Mouse (Mus musculus) kidney, postnatal 0 days (tissue): ENCODE measurements around the gene Tsku. TPM values are rescaled to one million over a fixed set of nuclear protein-coding genes. Genes with fewer than 3 reads are reported as not detected.
A peak's percentile ranks its signal among the peaks of the same experiment; 100 is the strongest.

Experiments used
- ATAC-seq: fragments of 200-750 bp; cut with Nextera tagmentation; replicated peaks from 2 replicates; pipeline ENCODE4 v1.8.0; 2017; ENCODE audit warnings: low read depth, moderate number of reproducible peaks, moderate TSS enrichment, moderate library complexity; ENCODE audit not compliant: low FRiP score
- DNase-seq: peaks from one replicate; pipeline ENCODE4 v3.0.0-alpha.2; 2016; ENCODE audit warnings: low spot score
- H3K27ac ChIP-seq: fragments of 300-500 bp; sonication (generic); 2 replicates; pipeline ENCODE4 v1.5.1; 2014; ENCODE audit warnings: mild to moderate bottlenecking
- H3K27me3 ChIP-seq: fragments of 300-500 bp; sonication (generic); 2 replicates; pipeline ENCODE4 v1.6.1; 2014; ENCODE audit warnings: low read length, mixed read lengths; ENCODE audit not compliant: insufficient read depth
- H3K36me3 ChIP-seq: fragments of 300-500 bp; sonication (generic); 2 replicates; pipeline ENCODE4 v1.6.1; 2014; ENCODE audit warnings: low read length, mixed read lengths; ENCODE audit not compliant: insufficient read depth
- H3K4me1 ChIP-seq: fragments of 300-500 bp; sonication (generic); replicated peaks from 2 replicates; pipeline ENCODE4 v1.6.1; 2014; ENCODE audit warnings: antibody characterized with exemption, low read length, mixed read lengths; ENCODE audit not compliant: insufficient read depth
- H3K4me2 ChIP-seq: fragments of 300-500 bp; sonication (generic); 2 replicates; pipeline ENCODE4 v1.6.1; 2014; ENCODE audit warnings: mild to moderate bottlenecking, low read length, moderate library complexity, mixed read lengths
- H3K4me3 ChIP-seq: fragments of 300-500 bp; sonication (generic); replicated peaks from 2 replicates; pipeline ENCODE4 v1.5.1; 2014; ENCODE audit warnings: low read depth, low read length
- H3K9ac ChIP-seq: fragments of 300-500 bp; sonication (generic); 2 replicates; pipeline ENCODE4 v1.6.1; 2014; ENCODE audit warnings: low read depth, low read length
- H3K9me3 ChIP-seq: fragments of 300-500 bp; sonication (generic); replicated peaks from 2 replicates; pipeline ENCODE4 v1.6.1; 2016; ENCODE audit warnings: low read length, inconsistent platforms, mixed read lengths
- CTCF ChIP-seq: IDR thresholded peaks from 2 replicates; pipeline ENCODE4 v1.5.1; 2016; ENCODE audit warnings: antibody characterized with exemption, low read depth, mild to moderate bottlenecking, moderate library complexity
- WGBS: fragments of 180-500 bp; shearing (Covaris S2); extraction: QIAGEN DNeasy Blood & Tissue Kit; methylation state at CpG from one replicate; pipeline ENCODE4 v1.1.7; 2014; 5-methylcytosine and 5-hydroxymethylcytosine counted together
- polyA plus RNA-seq: library from polyadenylated mRNA; unstranded; fragments of >200 nt; fragmentation: Nextera tagmentation; extraction: Ambion mirVana; gene quantifications from 2 replicates; pipeline ENCODE4 v1.2.1, GENCODE M21; 2015

Gene Tsku
- polyA plus RNA-seq, 1 experiment from 2014 or later, result 8.3 TPM

GRCm38 (mm10) chr7:98324228-98324627, 36.9 kb downstream of the Tsku start:
- no peak overlapping the region for H3K4me2 ChIP-seq
- H3K36me3 ChIP-seq, result no peaks in the 10 kb centered on the region
- ATAC-seq, result no peak
- H3K4me1 ChIP-seq, result no peaks in the 10 kb centered on the region
- DNase-seq, result no peak
- no peaks in the 10 kb centered on the region for H3K27me3 ChIP-seq
- no peak for TF ChIP-seq CTCF
- no peak overlapping the region for H3K4me3 ChIP-seq
- H3K9me3 ChIP-seq, result no peaks in the 10 kb centered on the region
- WGBS, result 52% methylated on average over 1 of the region's 1 CpGs
- H3K9ac ChIP-seq, result no peak overlapping the region
- no peak overlapping the region for H3K27ac ChIP-seq

GRCm38 (mm10) chr7:98323288-98324019, 37.7 kb downstream of the Tsku start:
- Histone ChIP-seq H3K27me3 (no peaks in the 10 kb centered on the region), H3K36me3 (no peaks in the 10 kb centered on the region), H3K9me3 (no peaks in the 10 kb centered on the region), H3K4me3 (no peak overlapping the region), H3K4me2 (no peak overlapping the region), H3K9ac (no peak overlapping the region), H3K27ac (no peak overlapping the region), H3K4me1 (no peaks in the 10 kb centered on the region)
- ATAC-seq (no peak), DNase-seq (peak; percentile 31)
- WGBS, result 33% methylated on average over 5 of the region's 5 CpGs
- no peak for TF ChIP-seq CTCF

- ATAC-seq (no peak), DNase-seq (no peak)
- Histone ChIP-seq H3K36me3 (no peaks in the 10 kb centered on the region), H3K9me3 (no peaks in the 10 kb centered on the region), H3K4me2 (no peak overlapping the region), H3K4me3 (no peak overlapping the region), H3K9ac (no peak overlapping the region), H3K27me3 (no peaks in the 10 kb centered on the region), H3K4me1 (no peaks in the 10 kb centered on the region), H3K27ac (no peak overlapping the region)
- no peak for TF ChIP-seq CTCF
- WGBS, result 61% methylated on average over 3 of the region's 3 CpGs
Measured at GRCm38 (mm10) chr7:98322415-98322814, 38.7 kb downstream of the Tsku start.

GRCm38 (mm10) chr7:98321083-98321482, 40.0 kb downstream of the Tsku start, which contains the start of gene Acer3:
TSS of gene Acer3 (minus strand) at chr7:98321208.
- 83% methylated on average over 2 of the region's 2 CpGs for WGBS
- DNase-seq (no peak), ATAC-seq (no peak)
- Histone ChIP-seq H3K9me3 (no peaks in the 10 kb centered on the region), H3K27ac (no peak within 1 kb of the TSS), H3K4me2 (no peak within 1 kb of the TSS), H3K4me3 (no peak within 1 kb of the TSS), H3K36me3 (no peaks in the 10 kb centered on the region), H3K9ac (no peak within 1 kb of the TSS), H3K4me1 (no peaks in the 10 kb centered on the region), H3K27me3 (no peaks in the 10 kb centered on the region)
- TF ChIP-seq CTCF, result no peak

GRCm38 (mm10) chr7:98320006-98320556, 41.0 kb downstream of the Tsku start:
- Histone ChIP-seq H3K4me3 (no peak overlapping the region), H3K36me3 (no peaks in the 10 kb centered on the region), H3K27ac (no peak overlapping the region), H3K4me2 (no peak overlapping the region), H3K27me3 (no peaks in the 10 kb centered on the region), H3K4me1 (no peaks in the 10 kb centered on the region), H3K9ac (no peak overlapping the region), H3K9me3 (no peaks in the 10 kb centered on the region)
- TF ChIP-seq CTCF, result no peak
- WGBS, result 81% methylated on average over 7 of the region's 7 CpGs
- no peak for DNase-seq
- no peak for ATAC-seq

- no peaks in the 10 kb centered on the region for H3K27me3 ChIP-seq
- 54% methylated on average over 2 of the region's 2 CpGs for WGBS
Measured at GRCm38 (mm10) chr7:98316568-98316967, 44.6 kb downstream of the Tsku start.

More at GRCm38 (mm10) chr7:98316568-98316967, 44.6 kb downstream of the Tsku start:
- H3K9me3 ChIP-seq, result no peaks in the 10 kb centered on the region
- H3K4me1 ChIP-seq, result no peaks in the 10 kb centered on the region
- H3K27ac ChIP-seq, result no peak overlapping the region
- no peak for ATAC-seq
- no peaks in the 10 kb centered on the region for H3K36me3 ChIP-seq
- no peak overlapping the region for H3K9ac ChIP-seq
- no peak overlapping the region for H3K4me2 ChIP-seq
- DNase-seq, result no peak
- TF ChIP-seq CTCF, result no peak
- H3K4me3 ChIP-seq, result no peak overlapping the region
